Mouse (Mus musculus) liver, embryonic 14.5 days (tissue): ENCODE results near the gene Baz2b. TPM values are rescaled to one million over a fixed set of nuclear protein-coding genes. Genes with fewer than 3 reads are reported as not detected.
"Not testable (repeated sequence)": the region's sequence is repeated elsewhere in the genome, so short reads cannot be mapped to it uniquely, and the experiment has no call there.

ENCODE experiments used
- ATAC-seq: fragments of 200-750 bp; cut with Nextera tagmentation; 2 replicates; pipeline ENCODE4 v1.8.0; 2017; ENCODE audit warnings: moderate number of reproducible peaks, mild to moderate bottlenecking, moderate library complexity; ENCODE audit not compliant: insufficient read depth
- DNase-seq, 3 experiments: peaks; one replicate each; pipeline ENCODE4 v3.0.0-alpha.2; 2012 to 2013; ENCODE audit warnings: low read depth in 3 of 3, low spot score in 3 of 3
- H3K27ac ChIP-seq: fragments of 300-500 bp; sonication (generic); 2 replicates; pipeline ENCODE4 v1.5.1; 2014; ENCODE audit warnings: moderate library complexity, mild to moderate bottlenecking, control low read depth, inconsistent platforms
- H3K27me3 ChIP-seq: fragments of 300-500 bp; sonication (generic); 2 replicates; pipeline ENCODE4 v1.6.1; 2014; ENCODE audit warnings: mild to moderate bottlenecking, low read length, moderate library complexity; ENCODE audit not compliant: control insufficient read depth, insufficient read depth
- H3K36me3 ChIP-seq: fragments of 300-500 bp; sonication (generic); replicated peaks from 2 replicates; pipeline ENCODE4 v1.6.1; 2014; ENCODE audit warnings: low read depth; ENCODE audit not compliant: control insufficient read depth, insufficient read depth
- H3K4me1 ChIP-seq, 2 experiments: fragments of 200-500 bp in 1 of 2; fragments of 300-500 bp in 1 of 2; sonication (generic) in 1 of 2; replicated peaks; 2 replicates each; pipeline ENCODE4 v1.6.1; 2012 to 2014; ENCODE audit warnings: antibody characterized with exemption in 1 of 2, inconsistent platforms in 1 of 2, low read length in 1 of 2; ENCODE audit not compliant: control insufficient read depth in 2 of 2, insufficient read depth in 2 of 2
- H3K4me2 ChIP-seq: fragments of 300-500 bp; sonication (generic); 2 replicates; pipeline ENCODE4 v1.6.1; 2014; ENCODE audit warnings: low read depth, mild to moderate bottlenecking, control low read depth, moderate library complexity
- H3K4me3 ChIP-seq, 2 experiments: fragments of 200-500 bp in 1 of 2; fragments of 300-500 bp in 1 of 2; sonication (generic) in 1 of 2; 2 replicates each; pipeline ENCODE4 v1.5.1; 2012 to 2014; ENCODE audit warnings: low read depth in 2 of 2, low read length in 2 of 2, mild to moderate bottlenecking in 2 of 2, control low read depth in 1 of 2, inconsistent platforms in 1 of 2, moderate library complexity in 1 of 2; ENCODE audit not compliant: insufficient read depth in 1 of 2
- H3K9ac ChIP-seq: fragments of 300-500 bp; sonication (generic); replicated peaks from 2 replicates; pipeline ENCODE4 v1.6.1; 2014; ENCODE audit warnings: mild to moderate bottlenecking, control low read depth, moderate library complexity
- H3K9me3 ChIP-seq: fragments of 300-500 bp; sonication (generic); 2 replicates; pipeline ENCODE4 v1.6.1; 2016; ENCODE audit warnings: low read length, mixed read lengths; ENCODE audit not compliant: control insufficient read depth
- CTCF ChIP-seq: IDR thresholded peaks from 2 replicates; pipeline ENCODE4 v1.5.1; 2016; ENCODE audit warnings: antibody characterized with exemption, low read depth, control low read depth
- EP300 ChIP-seq: IDR thresholded peaks from 2 replicates; pipeline ENCODE4 v1.6.1; 2016; ENCODE audit warnings: antibody characterized with exemption, low read depth
- WGBS: fragments of 180-500 bp; shearing (Covaris S2); extraction: QIAGEN DNeasy Blood & Tissue Kit; methylation state at CpG from one replicate; pipeline ENCODE4 v1.1.7; 2014; ENCODE audit not compliant: insufficient replicate concordance; 5-methylcytosine and 5-hydroxymethylcytosine counted together
- polyA plus RNA-seq, 2 experiments: library from polyadenylated mRNA; depleted of rRNA in 1 of 2; stranded (reverse) in 1 of 2; unstranded in 1 of 2; fragments of >200 nt; fragmentation: Nextera tagmentation in 1 of 2; extraction: Ambion mirVana in 1 of 2; gene quantifications; 2 replicates each; pipeline versions ENCODE4 v1.2.1 to v1.2.3; 2012 to 2014

The Baz2b gene
- polyA plus RNA-seq, 2 experiments: 9.1 to 11.0 TPM

- Histone ChIP-seq H3K27me3 (no peaks in the 10 kb centered on the region), H3K27ac (peak overlapping the region; percentile 91), H3K36me3 (no peaks in the 10 kb centered on the region), H3K4me1 (peaks cover 45 to 49% of the 10 kb centered on the region in 2 experiments), H3K4me2 (peak overlapping the region; percentile 60), H3K4me3 (no peak overlapping the region), H3K9me3 (no peaks in the 10 kb centered on the region), H3K9ac (no peak overlapping the region; the same call in 1 of the 2 replicates)
- 45% methylated on average over 5 of the region's 5 CpGs for WGBS
- peak; percentile 54 for ATAC-seq
- no peak for DNase-seq
- TF ChIP-seq EP300: no peak
- no peak for TF ChIP-seq CTCF
Observed at GRCm38 (mm10) chr2:60143383-60143782, 66.3 kb downstream of the Baz2b start.

GRCm38 (mm10) chr2:60142281-60142680 lies 67.4 kb downstream of the Baz2b start:
- ATAC-seq (peak; percentile 83), DNase-seq (peak; percentile 67 to 73 (median 72))
- Histone ChIP-seq H3K4me2 (peak overlapping the region; percentile 60), H3K4me1 (peaks cover 49 to 50% of the 10 kb centered on the region in 2 experiments), H3K9me3 (no peaks in the 10 kb centered on the region), H3K27ac (peak overlapping the region; percentile 91), H3K4me3 (peak overlapping the region; percentile 3 to 7; a peak in 1 of 4 replicates), H3K27me3 (no peaks in the 10 kb centered on the region), H3K36me3 (no peaks in the 10 kb centered on the region), H3K9ac (peak overlapping the region; percentile 58)
- TF ChIP-seq EP300 (peak; percentile 86), CTCF (no peak)
- 16% methylated on average over 2 of the region's 2 CpGs for WGBS

- Histone ChIP-seq H3K9ac (no peak overlapping the region), H3K27ac (peak overlapping the region; percentile 39)
- WGBS: 6% methylated on average over 7 of the region's 7 CpGs
Observed at GRCm38 (mm10) chr2:60138751-60139162, 70.9 kb downstream of the Baz2b start.

GRCm38 (mm10) chr2:60135796-60136195 lies 73.8 kb downstream of the Baz2b start:
- TF ChIP-seq CTCF (no peak), EP300 (no peak)
- no peak overlapping the region for H3K9ac ChIP-seq
- H3K9me3 ChIP-seq: no peaks in the 10 kb centered on the region
- no peaks in the 10 kb centered on the region for H3K27me3 ChIP-seq
- H3K36me3 ChIP-seq: no peaks in the 10 kb centered on the region
- no peak overlapping the region for H3K27ac ChIP-seq
- ATAC-seq: no peak
- no peak overlapping the region for H3K4me2 ChIP-seq
- H3K4me1 ChIP-seq: peaks cover 16 to 18% of the 10 kb centered on the region in 2 experiments
- WGBS: 10% methylated on average over 2 of the region's 2 CpGs
- DNase-seq: no peak
- no peak overlapping the region for H3K4me3 ChIP-seq

More at GRCm38 (mm10) chr2:60138751-60139162, 70.9 kb downstream of the Baz2b start:
- ATAC-seq (no peak), DNase-seq (no peak)
- H3K9me3 ChIP-seq: no peaks in the 10 kb centered on the region
- H3K27me3 ChIP-seq: no peaks in the 10 kb centered on the region
- no peak overlapping the region for H3K4me2 ChIP-seq
- TF ChIP-seq CTCF (no peak), EP300 (no peak)
- no peaks in the 10 kb centered on the region for H3K36me3 ChIP-seq
- no peak overlapping the region for H3K4me3 ChIP-seq
- H3K4me1 ChIP-seq: peaks cover 42 to 44% of the 10 kb centered on the region in 2 experiments

GRCm38 (mm10) chr2:60134958-60135357 lies 74.7 kb downstream of the Baz2b start:
- not testable (repeated sequence) for ATAC-seq

More at GRCm38 (mm10) chr2:60134958-60135357, 74.7 kb downstream of the Baz2b start:
- H3K4me2 ChIP-seq, H3K9me3 ChIP-seq, H3K27me3 ChIP-seq, DNase-seq, H3K4me3 ChIP-seq, H3K27ac ChIP-seq, H3K9ac ChIP-seq, H3K36me3 ChIP-seq: not testable (repeated sequence)
- H3K4me1 ChIP-seq: peaks cover 18 to 19% of the 10 kb centered on the region in 2 experiments
- WGBS: 71% methylated on average over 7 of the region's 7 CpGs
